Mouse (Mus musculus): ENCODE measurements around the gene Sh3bgrl2.

DNA sequence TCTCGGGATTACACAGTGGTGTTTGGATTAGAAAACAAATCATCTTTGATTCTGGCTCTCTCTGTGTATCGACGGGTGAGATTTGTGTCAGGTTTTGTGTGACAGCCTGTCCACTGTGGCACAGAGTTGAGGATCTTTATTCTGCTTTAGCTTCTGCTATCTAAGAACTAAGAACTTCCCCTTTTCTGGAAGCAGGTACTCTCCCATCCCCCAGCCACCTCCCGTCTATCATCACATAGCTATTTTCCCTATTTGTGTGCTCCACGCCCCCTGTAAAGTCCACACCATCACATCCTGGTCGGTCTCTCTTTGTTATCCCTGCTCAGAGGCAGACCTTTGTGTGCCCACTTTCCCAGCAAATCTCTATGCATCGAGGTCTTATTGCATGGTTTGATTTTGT, 21.8 kb downstream of the Sh3bgrl2 start:
- TF ChIP-seq POLR2A (IDR thresholded peaks at IDR 0.05; ENCODE audit: borderline replicate concordance, extremely low read depth, low read depth, low read length) = no peak
- TF ChIP-seq CTCF (IDR thresholded peaks at IDR 0.05; ENCODE audit: insufficient read depth, low read length) = no peak

Data from lung, adult 2 months (tissue).